Mouse (Mus musculus) adrenal gland, adult (tissue): ENCODE measurements around the gene Hcrtr1.

ENCODE experiments used
- DNase-seq, 2 experiments: peaks; one replicate each; pipeline ENCODE4 v3.0.0; 2022 to 2023; ENCODE audit warnings: low spot score in 1 of 2; ENCODE audit not compliant: inconsistent age in 2 of 2

Hcrtr1 gene

GRCm38 (mm10) chr4:130081345-130082190, 57.6 kb downstream of the Hcrtr1 start:
- DNase-seq, result peak; percentile 77 to 90
